Mouse (Mus musculus) adrenal gland, adult 8-10 months (tissue): ENCODE measurements at regions not wholly inside any gene's neighbourhood (a gene's known extent, or its start where the extent isn't known, plus 50 kb on each side); places are given as distances from the start of the nearest gene placed in this dataset.

Source experiments
- DNase-seq: peaks from one replicate; pipeline ENCODE4 v3.0.0; 2022

DNA sequence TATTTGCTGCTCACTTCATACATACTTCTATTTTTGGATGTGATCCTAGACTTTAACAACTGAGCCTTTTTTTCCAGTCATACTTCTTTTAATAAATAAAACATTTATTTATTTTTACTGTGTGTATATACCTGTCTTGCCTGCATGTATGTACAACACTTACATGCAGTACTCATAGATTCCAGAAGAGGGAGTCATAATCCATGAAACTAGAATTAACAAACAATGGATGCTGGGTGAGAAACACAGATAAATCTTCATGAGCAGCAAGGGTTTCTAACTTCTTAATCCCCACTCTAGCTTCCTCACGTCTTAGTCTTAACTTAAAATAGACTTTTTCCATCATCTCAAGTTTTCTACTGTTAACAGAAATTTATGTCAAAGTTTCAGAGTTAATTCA, 1253.7 kb upstream of the Nr2f1 start:
- no peak for DNase-seq

DNA sequence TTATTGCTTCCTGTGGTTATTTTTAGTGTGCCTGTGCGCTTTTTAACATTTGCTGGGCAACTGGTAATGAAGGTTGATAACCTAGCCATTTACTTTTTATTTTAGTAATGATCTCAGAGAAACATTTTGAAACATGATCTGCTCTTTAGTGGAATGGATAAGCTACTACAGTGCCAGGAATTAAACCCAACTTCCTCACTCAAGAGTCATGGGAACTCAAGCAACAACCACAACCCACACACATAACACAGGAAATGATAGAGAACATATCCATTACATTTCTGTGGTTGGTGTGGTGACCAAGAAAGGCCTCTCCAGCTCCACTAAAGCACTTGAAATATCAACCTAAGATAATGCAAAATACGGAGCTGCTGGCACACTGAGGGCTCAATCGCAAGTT, 1243.6 kb upstream of the Nr2f1 start:
- no peak for DNase-seq

DNA sequence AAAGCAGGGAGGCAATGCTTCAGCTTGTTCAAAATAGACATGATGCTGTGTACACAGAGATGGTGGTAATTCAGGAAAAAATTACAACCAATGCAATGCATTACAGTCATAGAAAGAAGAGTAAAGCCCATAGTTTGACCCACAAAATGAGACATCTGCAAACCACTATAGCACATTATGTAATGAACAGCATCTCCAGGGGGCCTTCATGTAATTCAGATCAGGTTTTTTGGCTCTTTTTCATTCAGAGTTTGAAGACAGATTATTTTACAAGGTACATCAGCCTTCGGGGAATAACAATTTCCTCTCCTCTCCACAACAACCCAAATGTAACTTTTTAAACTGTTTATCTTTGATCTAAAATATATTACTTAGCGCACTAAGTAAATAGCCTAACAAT, 1243.1 kb upstream of the Nr2f1 start:
- DNase-seq = no peak

DNA sequence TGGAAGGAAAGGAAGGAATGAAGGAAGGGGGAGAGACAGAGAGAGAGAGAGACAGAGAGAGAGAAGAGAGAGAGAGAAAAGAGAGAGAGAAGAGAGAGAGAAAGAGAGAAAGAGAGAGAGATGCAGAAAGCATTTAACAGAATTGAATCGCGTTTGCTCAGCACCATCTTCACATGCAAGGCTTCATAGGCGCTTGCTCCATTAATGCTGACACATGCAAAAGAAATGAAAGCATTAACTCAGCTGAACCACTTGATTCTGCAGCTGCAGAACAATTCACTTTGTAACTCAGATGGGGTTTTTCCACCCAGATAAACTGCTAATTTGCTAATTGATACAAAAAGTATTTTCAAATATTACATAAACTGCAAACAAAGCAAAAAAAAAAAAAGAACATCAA, 1231.9 kb upstream of the Nr2f1 start:
- no peak for DNase-seq

DNA sequence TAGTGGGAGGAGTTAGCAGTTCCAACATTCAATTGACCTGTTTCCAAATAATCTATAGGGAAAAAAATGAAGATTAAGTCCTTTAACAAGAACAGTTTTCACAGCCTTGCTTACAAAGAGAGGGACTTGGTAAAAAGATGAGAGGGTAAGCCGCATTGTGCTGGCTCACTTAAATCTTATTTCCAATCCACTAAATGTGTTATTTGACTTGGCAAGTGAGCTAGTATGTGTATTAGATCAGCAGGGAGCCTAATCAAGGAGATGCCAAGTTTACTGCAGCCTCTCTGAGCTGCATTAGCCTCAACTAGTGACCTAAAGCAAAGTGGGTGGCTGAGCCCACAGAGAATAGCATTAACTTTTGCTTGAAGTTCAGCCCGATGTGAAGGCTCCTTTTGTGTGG, 1231.4 kb upstream of the Nr2f1 start:
- no peak for DNase-seq

DNA sequence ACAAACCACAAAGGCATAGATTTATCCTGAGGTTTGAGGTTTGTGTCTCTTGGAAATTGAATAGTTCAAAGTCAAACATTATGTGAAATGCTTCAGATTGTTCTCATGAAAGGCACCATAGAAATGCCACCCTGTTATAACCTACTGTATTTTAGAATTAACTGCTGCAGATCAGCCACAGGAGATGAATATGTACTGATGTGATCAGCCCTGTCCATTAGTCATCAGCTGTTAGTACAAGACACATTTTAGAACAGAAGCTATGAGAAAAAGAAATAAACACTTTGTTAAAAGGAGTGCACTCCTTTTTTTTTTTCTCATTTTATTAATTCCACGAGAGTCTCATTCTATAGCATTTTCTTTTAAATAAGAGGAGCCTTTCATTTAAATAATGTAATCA, 1231.0 kb upstream of the Nr2f1 start:
- no peak for DNase-seq

DNA sequence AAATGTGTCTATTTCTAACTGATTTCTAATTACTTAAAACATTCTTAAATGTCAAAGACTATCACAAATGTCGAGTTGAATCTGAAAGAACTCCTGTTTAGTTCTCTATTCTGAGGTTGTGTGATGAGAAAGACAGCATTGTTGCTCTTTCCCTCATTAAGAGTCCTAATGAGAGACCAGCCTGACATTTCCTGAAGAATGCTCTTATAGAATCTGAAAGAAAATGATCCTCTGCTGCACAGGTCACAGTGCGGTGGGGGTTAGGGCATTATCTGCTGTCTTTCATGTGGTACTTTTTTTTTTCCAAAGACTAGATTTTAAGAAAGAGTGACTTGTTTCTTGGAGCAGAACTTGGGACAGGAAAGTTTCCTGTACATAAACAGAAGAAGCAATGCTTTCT, 1218.3 kb upstream of the Nr2f1 start:
- no peak for DNase-seq

DNA sequence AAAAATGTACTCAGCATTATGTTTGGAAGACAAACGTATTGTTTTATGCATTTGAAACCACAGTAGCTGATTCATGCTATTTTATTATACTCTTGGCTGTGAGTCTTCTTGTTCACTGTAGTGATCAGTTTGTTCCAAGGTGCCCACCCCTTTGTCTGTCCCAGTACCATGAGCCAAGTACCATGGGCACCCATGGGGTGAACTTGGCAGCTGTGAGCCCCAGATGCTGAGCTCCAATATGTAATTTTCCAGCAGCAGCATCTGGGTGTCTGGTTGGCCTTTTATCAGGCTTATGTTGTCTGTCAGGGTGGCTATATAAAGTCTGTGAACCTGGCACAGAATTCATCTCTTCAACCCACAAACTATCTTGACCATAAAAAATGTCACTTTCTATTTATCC, 1200.5 kb upstream of the Nr2f1 start:
- DNase-seq = no peak

DNA sequence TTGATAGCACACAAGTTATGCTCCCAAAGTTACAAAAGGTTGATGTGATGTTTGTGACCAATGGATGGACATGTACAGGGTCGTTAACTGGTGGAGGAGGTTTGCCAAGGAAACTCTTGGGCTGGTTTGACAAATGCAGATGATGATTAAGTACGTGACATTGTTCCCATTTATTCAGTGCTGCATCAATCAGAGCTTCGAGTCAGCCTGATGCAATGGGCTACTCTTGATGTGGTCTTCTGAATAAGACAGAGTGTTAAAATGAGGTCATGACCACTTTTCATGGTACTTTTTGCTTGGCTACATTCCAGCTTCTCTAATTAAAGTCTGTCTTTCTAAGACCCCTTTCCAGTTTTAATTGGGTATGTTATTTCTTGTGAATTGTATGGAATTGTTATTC, 1194.4 kb upstream of the Nr2f1 start:
- DNase-seq = no peak

DNA sequence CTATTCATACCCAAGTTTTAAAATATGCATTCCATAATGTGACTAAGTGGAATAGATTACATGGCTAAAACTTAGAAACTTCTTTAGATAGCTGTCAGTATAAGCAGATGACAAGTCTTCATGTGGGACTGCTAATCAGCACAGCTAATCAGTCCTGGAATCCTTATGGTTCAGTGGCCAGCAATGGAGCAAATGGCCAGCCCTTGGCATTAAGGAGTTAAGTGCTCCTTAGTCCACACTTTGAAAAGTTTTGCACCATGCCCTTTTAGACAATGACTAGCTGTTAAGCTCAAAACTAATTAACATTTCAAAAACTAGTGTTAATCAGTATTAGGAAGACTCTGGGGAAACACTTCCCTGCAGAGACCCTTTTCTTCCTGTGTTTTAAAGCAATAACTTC, 1188.4 kb upstream of the Nr2f1 start:
- DNase-seq = no peak

DNA sequence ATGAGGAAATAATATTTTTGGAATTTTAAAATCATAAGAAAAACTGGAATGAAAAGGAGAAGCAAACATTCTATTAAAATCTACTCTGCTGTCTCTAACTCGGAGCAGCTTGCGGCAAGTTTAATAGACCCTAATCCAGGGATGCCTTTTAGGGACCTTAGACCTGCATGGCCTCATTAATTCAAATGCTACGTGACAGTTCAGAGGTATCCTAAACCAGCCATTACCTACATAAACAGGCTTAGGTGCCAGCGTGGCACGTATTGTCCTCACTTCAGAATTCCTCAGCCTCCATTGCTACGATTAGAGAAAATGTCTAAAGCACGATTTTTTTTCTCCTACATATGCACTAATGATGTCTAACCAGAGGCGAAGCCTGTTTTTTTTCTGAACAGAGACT, 1141.9 kb upstream of the Nr2f1 start:
- no peak for DNase-seq

DNA sequence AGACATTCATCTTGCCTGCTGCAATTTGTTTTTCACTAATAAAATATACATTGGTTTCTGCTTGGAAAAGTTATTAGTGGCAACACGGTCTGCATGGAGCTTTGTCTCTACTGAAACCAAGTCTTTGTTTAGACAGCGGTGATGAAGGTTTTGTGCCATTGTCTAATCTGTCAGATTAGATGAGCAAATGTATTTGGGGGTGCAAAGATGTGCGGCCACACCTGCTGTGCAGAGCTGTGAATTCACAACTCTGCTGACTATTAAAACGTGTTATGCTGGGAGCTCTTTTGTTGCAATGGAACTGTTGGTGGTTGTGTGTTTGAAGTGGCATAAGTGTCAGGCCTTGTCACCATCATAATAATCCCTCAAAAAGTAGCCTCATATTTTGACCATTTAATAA, 1140.9 kb upstream of the Nr2f1 start:
- no peak for DNase-seq

DNA sequence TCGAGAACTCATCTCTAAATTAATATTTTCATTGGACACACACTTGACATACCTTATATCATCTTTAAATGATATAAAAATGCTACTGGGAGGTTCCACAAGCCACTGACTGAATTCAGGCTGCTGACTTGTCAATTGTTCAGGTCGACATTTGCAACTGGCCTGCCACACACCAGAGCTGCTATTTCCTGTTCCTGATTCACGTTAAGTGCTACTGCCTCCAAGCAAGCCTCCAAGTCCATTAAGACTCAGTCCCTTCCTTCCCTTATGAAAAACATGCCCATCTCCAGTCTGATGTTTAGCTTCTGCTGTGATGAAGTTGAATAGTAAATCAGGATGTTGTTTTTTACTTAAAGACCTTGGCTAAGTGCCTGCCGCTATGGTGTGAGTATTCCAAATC, 1140.2 kb upstream of the Nr2f1 start:
- DNase-seq = no peak

DNA sequence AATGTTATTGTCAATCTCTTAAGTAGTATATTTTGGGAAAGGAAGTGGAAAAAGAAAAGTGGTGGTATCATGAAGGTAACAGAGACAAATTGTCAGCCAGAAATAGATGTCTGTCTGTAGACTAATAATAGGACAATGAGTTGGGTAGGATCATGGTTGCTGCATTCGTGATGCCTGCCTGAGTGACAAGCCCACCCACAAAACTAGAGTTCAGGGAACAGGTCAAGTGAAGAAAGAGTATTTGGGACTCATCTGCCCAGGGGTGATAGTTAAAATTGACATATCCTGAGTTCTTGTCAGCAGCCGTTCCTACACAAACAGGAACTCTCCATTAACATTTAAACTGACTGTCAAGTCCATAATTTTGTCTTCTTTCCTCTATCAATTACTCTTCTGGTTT, 1120.6 kb upstream of the Nr2f1 start:
- DNase-seq = no peak

DNA sequence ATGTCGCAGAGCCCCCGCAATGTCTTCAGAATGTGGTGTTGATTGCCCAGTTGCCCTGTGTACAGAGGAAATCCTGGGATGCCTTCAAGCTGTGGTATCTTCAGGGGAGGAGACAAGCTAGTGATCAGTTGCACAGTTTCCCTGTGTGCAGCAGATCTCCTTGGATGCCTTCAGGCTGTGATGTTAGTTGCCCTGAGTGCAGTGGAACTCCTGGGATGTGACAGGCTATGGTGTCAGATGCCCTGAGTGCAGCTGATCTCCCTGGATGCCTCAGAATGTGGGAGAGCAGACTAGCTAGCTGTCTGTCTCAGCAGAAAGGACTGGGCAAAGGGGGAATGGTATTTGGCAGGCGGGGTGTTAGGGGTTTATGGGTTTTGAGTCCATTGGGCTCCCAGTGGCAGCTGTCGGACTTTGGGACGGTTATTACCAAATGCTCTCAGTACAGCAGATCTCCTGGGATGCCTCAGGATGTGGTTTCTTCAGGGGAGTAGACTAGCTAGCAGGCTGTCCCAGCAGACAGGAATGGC, 1110.1 kb upstream of the Nr2f1 start:
- DNase-seq = no peak

DNA sequence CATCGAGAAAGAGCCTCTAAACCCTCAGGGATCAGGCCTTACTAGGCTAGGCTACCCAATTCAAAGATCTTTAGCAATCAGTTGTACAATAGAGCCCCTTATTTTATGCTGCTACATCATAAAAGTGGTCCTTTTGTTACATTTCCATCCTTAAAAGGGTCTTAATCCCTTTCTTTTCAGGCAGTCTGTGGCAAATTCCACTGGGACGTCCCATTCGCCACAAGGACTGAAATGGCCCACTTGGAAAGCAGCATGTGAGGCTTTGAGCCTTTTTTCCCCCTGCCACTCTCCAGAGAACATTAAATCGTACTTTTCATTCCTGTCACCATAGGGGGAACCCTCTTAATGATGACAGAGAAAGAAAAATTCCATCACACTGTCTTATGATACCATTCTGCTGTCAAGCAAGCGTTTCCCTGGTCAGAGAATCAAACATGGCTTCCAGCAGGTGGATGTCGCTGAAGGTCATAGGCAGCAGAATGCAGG, 1097.7 kb upstream of the Nr2f1 start:
- no peak for DNase-seq

DNA sequence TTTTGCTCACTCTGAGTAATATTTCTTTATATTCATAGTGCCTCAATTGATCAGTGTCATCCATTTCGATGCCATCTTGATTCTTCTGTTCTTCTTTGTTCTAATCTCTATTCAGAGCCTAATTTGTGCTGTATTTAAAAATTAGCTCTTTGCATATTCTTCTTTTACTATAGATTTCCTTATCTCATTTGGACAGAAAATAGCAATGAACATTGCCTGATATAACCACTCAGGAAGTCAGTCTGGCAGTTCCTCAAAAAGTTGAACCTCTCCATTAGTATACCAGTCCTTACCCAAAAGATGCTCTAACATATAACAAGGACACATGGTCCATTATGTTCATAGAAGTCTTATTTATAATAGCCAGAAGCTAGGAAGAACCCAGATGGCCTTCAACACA, 1088.5 kb upstream of the Nr2f1 start:
- no peak for DNase-seq

DNA sequence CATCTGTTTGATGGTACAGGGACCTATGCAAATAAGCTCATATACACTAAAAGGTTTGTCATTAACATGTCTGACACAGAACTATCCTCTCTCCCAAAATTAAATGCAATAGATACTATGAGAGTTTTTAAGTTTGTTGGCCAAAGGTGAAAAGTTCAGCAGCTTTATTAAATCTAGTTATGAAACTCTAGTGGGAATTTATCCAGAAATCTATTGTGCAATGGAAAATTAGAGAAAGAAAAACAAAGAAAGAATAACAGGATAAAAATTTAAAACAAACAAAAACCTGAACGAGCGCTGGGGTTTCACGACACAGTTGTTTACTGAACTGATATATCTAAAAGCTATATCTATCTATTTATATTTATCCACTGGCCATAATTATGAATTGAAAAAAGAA, 1086.6 kb upstream of the Nr2f1 start:
- DNase-seq = no peak

DNA sequence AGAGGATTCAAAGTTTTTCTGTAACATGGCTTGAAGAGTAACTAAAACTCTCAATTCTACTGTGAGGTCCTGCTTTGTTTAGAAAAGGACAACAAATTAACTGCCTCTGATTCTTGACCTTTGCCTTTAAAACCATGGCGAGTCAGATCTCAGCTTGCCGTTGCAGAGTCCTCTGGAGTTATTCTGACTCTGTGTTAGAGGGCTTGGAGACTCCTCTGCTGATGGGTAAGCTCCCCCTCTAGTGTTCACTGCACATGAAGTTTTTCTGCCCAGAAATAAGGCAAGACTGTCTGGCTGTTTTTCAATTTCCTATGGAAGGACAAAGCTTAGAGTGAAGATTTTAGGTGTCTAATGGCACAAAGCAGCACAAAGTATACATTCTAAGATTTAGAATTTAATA, 1085.9 kb upstream of the Nr2f1 start:
- DNase-seq = peak; percentile 1

DNA sequence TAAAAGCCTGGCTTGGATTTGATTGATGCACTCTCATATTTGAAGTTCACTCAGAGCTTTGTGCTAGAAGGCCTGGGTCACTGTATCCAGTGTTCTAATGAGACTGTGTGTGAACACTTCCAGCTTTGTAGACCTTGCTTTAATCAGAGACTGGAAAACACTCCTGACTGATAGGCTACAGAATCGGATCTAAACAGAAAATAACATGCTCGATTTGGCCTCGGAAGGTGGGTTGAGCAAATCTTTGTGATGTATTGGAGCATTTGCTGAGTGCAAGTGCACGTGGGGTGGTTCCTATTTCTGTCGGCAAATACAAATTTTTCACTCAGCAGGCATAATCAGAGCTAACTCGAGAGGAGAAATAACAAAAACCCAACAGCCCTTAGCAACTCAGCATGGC, 1078.2 kb upstream of the Nr2f1 start:
- no peak for DNase-seq

DNA sequence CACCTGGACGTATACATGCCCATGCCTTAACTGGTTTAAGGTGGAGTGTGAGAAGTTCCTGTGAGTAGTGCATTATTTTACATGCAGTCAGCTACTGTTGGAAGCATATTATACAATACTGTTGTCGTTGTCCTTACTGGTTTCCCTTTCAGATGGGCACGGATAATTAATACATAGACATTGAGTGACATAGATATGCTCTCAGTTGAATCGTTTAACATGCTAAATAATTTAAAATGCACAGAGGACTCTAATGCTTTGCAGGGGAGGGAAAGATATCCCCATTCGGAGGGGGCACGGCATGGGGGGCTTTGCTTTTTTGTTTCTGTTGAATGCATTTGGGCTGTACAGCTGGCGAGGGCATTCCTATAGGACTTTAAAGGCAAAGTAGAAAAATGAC, 1077.8 kb upstream of the Nr2f1 start:
- DNase-seq = no peak

DNA sequence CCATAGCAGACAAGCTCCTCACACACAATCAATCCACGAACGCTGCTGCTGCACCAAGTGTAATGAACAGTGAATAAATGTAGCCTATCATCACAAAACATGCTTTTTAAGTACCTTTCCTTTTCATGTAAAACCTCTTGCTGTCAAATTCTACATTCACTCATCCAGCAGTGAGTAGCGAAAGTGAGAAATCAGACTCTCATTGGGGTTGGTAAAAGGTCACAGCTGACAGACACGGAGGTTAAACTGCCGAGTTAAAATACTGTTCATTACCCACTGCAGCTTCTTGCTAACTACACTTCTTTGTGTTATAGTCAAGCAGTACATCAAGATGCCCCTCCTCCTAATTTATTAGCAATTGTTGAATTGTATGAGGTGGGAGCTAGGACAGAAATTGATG, 1055.8 kb upstream of the Nr2f1 start:
- no peak for DNase-seq

DNA sequence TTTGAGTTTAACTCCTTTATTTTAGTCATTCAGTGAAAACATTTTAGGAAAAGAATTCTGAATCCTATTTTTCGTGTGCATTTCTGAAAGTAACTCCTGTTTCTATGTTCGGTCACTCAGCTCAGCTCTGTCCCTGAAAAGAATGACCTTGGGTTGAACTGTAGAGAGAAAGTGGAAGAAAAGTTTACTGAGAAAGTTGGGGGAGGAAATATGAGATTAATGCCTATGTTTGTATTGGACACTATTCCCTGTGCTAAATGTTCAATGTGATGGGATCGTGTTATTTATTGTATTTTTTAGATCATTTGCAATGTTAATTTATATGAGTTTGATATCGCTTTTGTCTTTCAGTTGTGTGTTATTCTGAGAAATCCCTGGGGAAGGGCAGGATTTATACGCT, 1052.8 kb upstream of the Nr2f1 start:
- no peak for DNase-seq

DNA sequence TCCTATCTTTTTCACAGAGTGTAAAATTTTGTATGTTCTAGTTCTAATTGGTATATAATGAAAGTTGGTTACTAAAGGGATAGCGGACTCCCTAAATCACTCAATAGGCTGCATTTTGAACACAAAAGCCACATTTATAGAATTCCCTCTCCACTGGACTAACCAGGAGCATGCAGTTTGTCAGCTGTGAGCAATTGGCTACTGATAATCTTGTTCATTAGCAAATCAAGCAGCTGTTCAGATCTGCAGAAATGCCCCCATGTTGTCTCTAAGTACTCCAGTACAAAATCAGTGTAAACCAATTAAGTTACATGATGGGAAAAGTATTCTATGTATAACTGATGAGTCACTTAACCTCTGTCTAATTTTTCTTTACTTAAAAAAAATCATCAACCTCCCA, 1051.7 kb upstream of the Nr2f1 start:
- DNase-seq = no peak
